Mouse (Mus musculus) limb, embryonic 13.5 days (tissue): Measurements from ENCODE around the gene Krt90. TPM values are rescaled to one million over a fixed set of nuclear protein-coding genes. Genes with fewer than 3 reads are reported as not detected.
A peak's percentile ranks its signal among the peaks of the same experiment; 100 is the strongest.

Source experiments
- ATAC-seq: fragments of 200-750 bp; cut with Nextera tagmentation; 2 replicates; pipeline ENCODE4 v1.8.0; 2017; ENCODE audit warnings: low read depth, moderate number of reproducible peaks, moderate TSS enrichment; ENCODE audit not compliant: low FRiP score
- H3K27ac ChIP-seq: fragments of 300-500 bp; sonication (generic); 2 replicates; pipeline ENCODE4 v1.5.1; 2015; ENCODE audit warnings: inconsistent platforms, mild to moderate bottlenecking, moderate library complexity
- H3K27me3 ChIP-seq: fragments of 300-500 bp; sonication (generic); 2 replicates; pipeline ENCODE4 v1.6.1; 2015; ENCODE audit warnings: mild to moderate bottlenecking, inconsistent platforms
- H3K36me3 ChIP-seq: fragments of 300-500 bp; sonication (generic); 2 replicates; pipeline ENCODE4 v1.6.1; 2015; ENCODE audit warnings: inconsistent platforms, mild to moderate bottlenecking, moderate library complexity
- H3K4me1 ChIP-seq: fragments of 300-500 bp; sonication (generic); 2 replicates; pipeline ENCODE4 v1.6.1; 2015; ENCODE audit warnings: inconsistent platforms
- H3K4me2 ChIP-seq: fragments of 300-500 bp; sonication (generic); replicated peaks from 2 replicates; pipeline ENCODE4 v1.6.1; 2015; ENCODE audit warnings: inconsistent platforms, mild to moderate bottlenecking, moderate library complexity
- H3K4me3 ChIP-seq: fragments of 300-500 bp; sonication (generic); 2 replicates; pipeline ENCODE4 v1.5.1; 2015; ENCODE audit warnings: moderate library complexity, mild to moderate bottlenecking, inconsistent platforms
- H3K9ac ChIP-seq: fragments of 300-500 bp; sonication (generic); 2 replicates; pipeline ENCODE4 v1.6.1; 2015; ENCODE audit warnings: mild to moderate bottlenecking, inconsistent platforms
- H3K9me3 ChIP-seq: fragments of 300-500 bp; sonication (generic); 2 replicates; pipeline ENCODE4 v1.6.1; 2016; ENCODE audit warnings: inconsistent platforms
- WGBS: fragments of 180-500 bp; shearing (Covaris S2); methylation state at CpG from one replicate; pipeline ENCODE4 v1.1.7; 2015; 5-methylcytosine and 5-hydroxymethylcytosine counted together
- polyA plus RNA-seq: library from polyadenylated mRNA; unstranded; fragments of >200 nt; fragmentation: Nextera tagmentation; extraction: Ambion mirVana; gene quantifications from 2 replicates; pipeline ENCODE4 v1.2.1, GENCODE M21; 2015

The Krt90 gene
- 0.08 TPM in 1 of 2 replicates, not detected in the other for polyA plus RNA-seq

GRCm38 (mm10) chr15:101562850-101563249 lies at the start of gene Krt90:
Krt90 (minus strand) TSS chr15:101562950.
- H3K27ac ChIP-seq: no peak within 1 kb of the TSS

GRCm38 (mm10) chr15:101599123-101599522 lies 36.4 kb upstream of the Krt90 start:
- 72% methylated on average over 6 of the region's 6 CpGs for WGBS
- H3K4me1 ChIP-seq: no peaks in the 10 kb centered on the region
- H3K9me3 ChIP-seq: no peaks in the 10 kb centered on the region; the same call in 1 of the 2 replicates
- no peak overlapping the region for H3K4me3 ChIP-seq
- no peaks in the 10 kb centered on the region for H3K27me3 ChIP-seq
- H3K36me3 ChIP-seq: no peaks in the 10 kb centered on the region
- H3K9ac ChIP-seq: no peak overlapping the region
- no peak overlapping the region for H3K4me2 ChIP-seq
- no peak for ATAC-seq
- no peak overlapping the region for H3K27ac ChIP-seq

More at GRCm38 (mm10) chr15:101562850-101563249, at the start of gene Krt90:
- Histone ChIP-seq H3K9ac (no peak within 1 kb of the TSS), H3K9me3 (no peaks in the 10 kb centered on the region), H3K4me1 (peaks cover 41% of the 10 kb centered on the region), H3K4me2 (no peak within 1 kb of the TSS), H3K36me3 (no peaks in the 10 kb centered on the region), H3K27me3 (no peaks in the 10 kb centered on the region), H3K4me3 (no peak within 1 kb of the TSS)
- ATAC-seq: no peak
- WGBS: 69% methylated on average over 5 of the region's 5 CpGs

- no peak overlapping the region for H3K4me3 ChIP-seq
- H3K27ac ChIP-seq: no peak overlapping the region
- ATAC-seq: no peak
- no peaks in the 10 kb centered on the region for H3K36me3 ChIP-seq
- no peaks in the 10 kb centered on the region for H3K27me3 ChIP-seq
- no peak overlapping the region for H3K4me2 ChIP-seq
- H3K9ac ChIP-seq: no peak overlapping the region
- WGBS: 82% methylated on average over 10 of the region's 10 CpGs
- 0 out of 2 replicates have a peak, but pooled peaks cover 2% of the 10 kb centered on the region for H3K4me1 ChIP-seq
- no peaks in the 10 kb centered on the region for H3K9me3 ChIP-seq
Measured at GRCm38 (mm10) chr15:101588216-101588615, 25.5 kb upstream of the Krt90 start.

- H3K4me1 ChIP-seq: 0 out of 2 replicates have a peak, but pooled peaks cover 2% of the 10 kb centered on the region
- H3K4me2 ChIP-seq: no peak overlapping the region
- H3K27me3 ChIP-seq: no peaks in the 10 kb centered on the region
- H3K36me3 ChIP-seq: no peaks in the 10 kb centered on the region
- H3K4me3 ChIP-seq: no peak overlapping the region
- ATAC-seq: no peak
- 52% methylated on average over 2 of the region's 2 CpGs for WGBS
- no peaks in the 10 kb centered on the region for H3K9me3 ChIP-seq
- no peak overlapping the region for H3K9ac ChIP-seq
- H3K27ac ChIP-seq: no peak overlapping the region
Measured at GRCm38 (mm10) chr15:101584456-101584855, 21.7 kb upstream of the Krt90 start.

- no peak overlapping the region for H3K4me2 ChIP-seq
- H3K9me3 ChIP-seq: no peaks in the 10 kb centered on the region
- no peak for ATAC-seq
- H3K9ac ChIP-seq: no peak overlapping the region
- 0 out of 2 replicates have a peak, but pooled peaks cover 2% of the 10 kb centered on the region for H3K4me1 ChIP-seq
- no peaks in the 10 kb centered on the region for H3K27me3 ChIP-seq
- H3K4me3 ChIP-seq: no peak overlapping the region
- H3K36me3 ChIP-seq: no peaks in the 10 kb centered on the region
- no peak overlapping the region for H3K27ac ChIP-seq
- WGBS: 74% methylated on average over 8 of the region's 8 CpGs
Measured at GRCm38 (mm10) chr15:101583211-101583965, 20.6 kb upstream of the Krt90 start.

GRCm38 (mm10) chr15:101581701-101582100 lies 19.0 kb upstream of the Krt90 start:
- Histone ChIP-seq H3K4me3 (no peak overlapping the region), H3K9ac (no peak overlapping the region), H3K27me3 (no peaks in the 10 kb centered on the region), H3K27ac (no peak overlapping the region), H3K9me3 (no peaks in the 10 kb centered on the region), H3K4me1 (0 out of 2 replicates have a peak, but pooled peaks cover 2% of the 10 kb centered on the region), H3K36me3 (no peaks in the 10 kb centered on the region), H3K4me2 (no peak overlapping the region)
- ATAC-seq: no peak
- WGBS: 69% methylated on average over 3 of the region's 3 CpGs

- Histone ChIP-seq H3K36me3 (no peaks in the 10 kb centered on the region), H3K4me2 (no peak overlapping the region), H3K27me3 (no peaks in the 10 kb centered on the region), H3K9ac (no peak overlapping the region), H3K4me3 (no peak overlapping the region), H3K9me3 (no peaks in the 10 kb centered on the region), H3K4me1 (peaks cover 12% of the 10 kb centered on the region), H3K27ac (no peak overlapping the region)
- WGBS: 92% methylated on average over 5 of the region's 5 CpGs
- ATAC-seq: no peak
Measured at GRCm38 (mm10) chr15:101575506-101575905, 12.8 kb upstream of the Krt90 start.

GRCm38 (mm10) chr15:101573796-101574345 lies 11.1 kb upstream of the Krt90 start, which contains the start of gene Krt75:
Krt75 (minus strand) TSS chr15:101573904.
- no peaks in the 10 kb centered on the region for H3K9me3 ChIP-seq
- no peak within 1 kb of the TSS for H3K27ac ChIP-seq
- no peak within 1 kb of the TSS for H3K4me3 ChIP-seq
- ATAC-seq: no peak
- no peaks in the 10 kb centered on the region for H3K36me3 ChIP-seq
- no peak within 1 kb of the TSS for H3K9ac ChIP-seq
- 48% methylated on average over 15 of the region's 15 CpGs for WGBS
- 0 out of 2 replicates have a peak, but pooled peaks cover under 1% of the 10 kb centered on the region for H3K27me3 ChIP-seq
- peaks cover 12% of the 10 kb centered on the region for H3K4me1 ChIP-seq
- peak within 1 kb of the TSS; percentile 12; the same call in 1 of the 2 replicates for H3K4me2 ChIP-seq

- Histone ChIP-seq H3K9ac (no peak overlapping the region), H3K27ac (no peak overlapping the region), H3K4me3 (no peak overlapping the region), H3K27me3 (0 out of 2 replicates have a peak, but pooled peaks cover 2% of the 10 kb centered on the region), H3K4me1 (peaks cover 32% of the 10 kb centered on the region), H3K36me3 (no peaks in the 10 kb centered on the region), H3K4me2 (no peak overlapping the region), H3K9me3 (no peaks in the 10 kb centered on the region)
- no peak for ATAC-seq
- 48% methylated on average over 7 of the region's 7 CpGs for WGBS
Measured at GRCm38 (mm10) chr15:101567780-101568179, 5.0 kb upstream of the Krt90 start.

GRCm38 (mm10) chr15:101558034-101558646 lies 4.6 kb downstream of the Krt90 start:
- Histone ChIP-seq H3K27me3 (peaks cover 11% of the 10 kb centered on the region; the same call in 1 of the 2 replicates), H3K4me3 (no peak overlapping the region), H3K27ac (no peak overlapping the region), H3K9me3 (no peaks in the 10 kb centered on the region), H3K4me1 (peaks cover 11% of the 10 kb centered on the region), H3K9ac (no peak overlapping the region), H3K4me2 (no peak overlapping the region), H3K36me3 (no peaks in the 10 kb centered on the region)
- ATAC-seq: no peak
- WGBS: 13% methylated on average over 7 of the region's 7 CpGs

GRCm38 (mm10) chr15:101553169-101553568 lies 9.6 kb downstream of the Krt90 start:
- Histone ChIP-seq H3K27ac (no peak overlapping the region), H3K4me1 (peaks cover 12% of the 10 kb centered on the region), H3K9ac (no peak overlapping the region; the same call in 1 of the 2 replicates), H3K4me3 (peak overlapping the region; percentile 5; the same call in 1 of the 2 replicates), H3K36me3 (no peaks in the 10 kb centered on the region), H3K27me3 (peaks cover 32% of the 10 kb centered on the region), H3K4me2 (peak overlapping the region; percentile 46), H3K9me3 (no peaks in the 10 kb centered on the region)
- 0% methylated on average over 11 of the region's 11 CpGs for WGBS
- ATAC-seq: peak; percentile 87

GRCm38 (mm10) chr15:101552188-101552587 lies 10.6 kb downstream of the Krt90 start:
- H3K4me3 ChIP-seq: no peak overlapping the region
- no peaks in the 10 kb centered on the region for H3K36me3 ChIP-seq
- ATAC-seq: no peak
- H3K27me3 ChIP-seq: peaks cover 32% of the 10 kb centered on the region
- H3K4me2 ChIP-seq: no peak overlapping the region
- peaks cover 8% of the 10 kb centered on the region for H3K4me1 ChIP-seq
- WGBS: 76% methylated on average over 8 of the region's 8 CpGs
- no peak overlapping the region for H3K9ac ChIP-seq
- no peak overlapping the region for H3K27ac ChIP-seq
- no peaks in the 10 kb centered on the region for H3K9me3 ChIP-seq
